Mouse (Mus musculus) stomach, embryonic 16.5 days (tissue): ENCODE results near the gene Cntnap1. TPM values are rescaled to one million over a fixed set of nuclear protein-coding genes. Genes with fewer than 3 reads are reported as not detected.
A peak's percentile ranks its signal among the peaks of the same experiment; 100 is the strongest.

ENCODE experiments used
- ATAC-seq: fragments of 200-750 bp; cut with Nextera tagmentation; 2 replicates; pipeline ENCODE4 v1.8.0; 2017; ENCODE audit warnings: moderate number of reproducible peaks, moderate TSS enrichment; ENCODE audit not compliant: insufficient read depth, low FRiP score
- H3K27ac ChIP-seq: fragments of 300-500 bp; sonication (generic); 2 replicates; pipeline ENCODE4 v1.5.1; 2014; ENCODE audit warnings: low read length
- H3K27me3 ChIP-seq: fragments of 300-500 bp; sonication (generic); 2 replicates; pipeline ENCODE4 v1.6.1; 2014; ENCODE audit warnings: low read length, control low read depth, mixed read lengths; ENCODE audit not compliant: control insufficient read depth, insufficient read depth
- H3K36me3 ChIP-seq: fragments of 300-500 bp; sonication (generic); 2 replicates; pipeline ENCODE4 v1.6.1; 2014; ENCODE audit warnings: low read length; ENCODE audit not compliant: control insufficient read depth, insufficient read depth
- H3K4me1 ChIP-seq: fragments of 300-500 bp; sonication (generic); 2 replicates; pipeline ENCODE4 v1.6.1; 2014; ENCODE audit warnings: low read length, control low read depth, mixed read lengths; ENCODE audit not compliant: control insufficient read depth, insufficient read depth
- H3K4me2 ChIP-seq: fragments of 300-500 bp; sonication (generic); 2 replicates; pipeline ENCODE4 v1.6.1; 2014; ENCODE audit warnings: low read depth, low read length, mixed read lengths
- H3K4me3 ChIP-seq: fragments of 300-500 bp; sonication (generic); replicated peaks from 2 replicates; pipeline ENCODE4 v1.5.1; 2014; ENCODE audit warnings: mild to moderate bottlenecking, low read length
- H3K9ac ChIP-seq: fragments of 300-500 bp; sonication (generic); 2 replicates; pipeline ENCODE4 v1.6.1; 2014; ENCODE audit warnings: low read length
- H3K9me3 ChIP-seq: fragments of 300-500 bp; sonication (generic); replicated peaks from 2 replicates; pipeline ENCODE4 v1.6.1; 2016; ENCODE audit warnings: low read length, control low read depth; ENCODE audit not compliant: control insufficient read depth
- WGBS: fragments of 180-500 bp; shearing (Covaris S2); extraction: QIAGEN DNeasy Blood & Tissue Kit; methylation state at CpG from one replicate; pipeline ENCODE4 v1.1.7; 2014; 5-methylcytosine and 5-hydroxymethylcytosine counted together
- polyA plus RNA-seq: library from polyadenylated mRNA; unstranded; fragments of >200 nt; fragmentation: Nextera tagmentation; extraction: Ambion mirVana; gene quantifications from 2 replicates; pipeline ENCODE4 v1.2.1, GENCODE M21; 2015

The Cntnap1 gene
- polyA plus RNA-seq, 1 experiment from 2014 or later, result 2.3 TPM

- Histone ChIP-seq H3K4me3 (peak overlapping the region; percentile 42), H3K9ac (peak overlapping the region; percentile 65; the same call in 1 of the 2 replicates), H3K27me3 (peaks cover 20% of the 10 kb centered on the region), H3K4me1 (peaks cover 44% of the 10 kb centered on the region), H3K36me3 (no peaks in the 10 kb centered on the region), H3K27ac (no peak overlapping the region), H3K4me2 (peak overlapping the region; percentile 70), H3K9me3 (no peaks in the 10 kb centered on the region)
- ATAC-seq, result no peak
- 36% methylated on average over 22 of the region's 22 CpGs for WGBS
Observed at GRCm38 (mm10) chr11:101176933-101177773, 6.8 kb downstream of the Cntnap1 start.

- no peak for ATAC-seq
- no peak overlapping the region for H3K4me3 ChIP-seq
- H3K36me3 ChIP-seq, result no peaks in the 10 kb centered on the region
- H3K27me3 ChIP-seq, result peaks cover 20% of the 10 kb centered on the region
- no peak overlapping the region for H3K4me2 ChIP-seq
- no peak overlapping the region for H3K9ac ChIP-seq
- no peak overlapping the region for H3K27ac ChIP-seq
- WGBS, result 62% methylated on average over 36 of the region's 36 CpGs
- peaks cover 34% of the 10 kb centered on the region for H3K4me1 ChIP-seq
- H3K9me3 ChIP-seq, result no peaks in the 10 kb centered on the region
Observed at GRCm38 (mm10) chr11:101178061-101179058, 8.0 kb downstream of the Cntnap1 start.

GRCm38 (mm10) chr11:101179306-101179705 is 9.0 kb downstream of the Cntnap1 start:
- no peak for ATAC-seq
- 81% methylated on average over 15 of the region's 15 CpGs for WGBS

GRCm38 (mm10) chr11:101180261-101180660 is 9.9 kb downstream of the Cntnap1 start:
- Histone ChIP-seq H3K27me3 (peaks cover 16% of the 10 kb centered on the region), H3K4me1 (peaks cover 16% of the 10 kb centered on the region), H3K36me3 (no peaks in the 10 kb centered on the region), H3K9me3 (no peaks in the 10 kb centered on the region), H3K9ac (no peak overlapping the region), H3K4me2 (no peak overlapping the region), H3K27ac (no peak overlapping the region), H3K4me3 (no peak overlapping the region)
- WGBS, result 51% methylated on average over 17 of the region's 17 CpGs
- ATAC-seq, result no peak

More at GRCm38 (mm10) chr11:101179306-101179705, 9.0 kb downstream of the Cntnap1 start:
- no peaks in the 10 kb centered on the region for H3K36me3 ChIP-seq
- H3K27ac ChIP-seq, result no peak overlapping the region
- no peak overlapping the region for H3K9ac ChIP-seq
- no peak overlapping the region for H3K4me3 ChIP-seq
- no peak overlapping the region for H3K4me2 ChIP-seq
- peaks cover 25% of the 10 kb centered on the region for H3K4me1 ChIP-seq
- no peaks in the 10 kb centered on the region for H3K9me3 ChIP-seq
- H3K27me3 ChIP-seq, result peaks cover 20% of the 10 kb centered on the region

GRCm38 (mm10) chr11:101180846-101181740 is 10.8 kb downstream of the Cntnap1 start:
- H3K36me3 ChIP-seq, result no peaks in the 10 kb centered on the region
- peaks cover 12% of the 10 kb centered on the region for H3K4me1 ChIP-seq
- no peak overlapping the region for H3K4me3 ChIP-seq
- H3K27ac ChIP-seq, result no peak overlapping the region
- no peak for ATAC-seq
- WGBS, result 38% methylated on average over 10 of the region's 10 CpGs
- no peaks in the 10 kb centered on the region for H3K9me3 ChIP-seq
- no peak overlapping the region for H3K9ac ChIP-seq
- H3K4me2 ChIP-seq, result no peak overlapping the region
- H3K27me3 ChIP-seq, result peaks cover 15% of the 10 kb centered on the region

- Histone ChIP-seq H3K4me2 (no peak overlapping the region), H3K27ac (no peak overlapping the region), H3K9me3 (no peaks in the 10 kb centered on the region), H3K9ac (no peak overlapping the region), H3K27me3 (peaks cover 8% of the 10 kb centered on the region; the same call in 1 of the 2 replicates), H3K36me3 (no peaks in the 10 kb centered on the region), H3K4me1 (peaks cover 4% of the 10 kb centered on the region; the same call in 1 of the 2 replicates), H3K4me3 (no peak overlapping the region)
- ATAC-seq, result no peak
- WGBS, result 90% methylated on average over 11 of the region's 11 CpGs
Observed at GRCm38 (mm10) chr11:101181961-101182360, 11.6 kb downstream of the Cntnap1 start.

GRCm38 (mm10) chr11:101182771-101183517 is 12.6 kb downstream of the Cntnap1 start:
- H3K4me3 ChIP-seq, result no peak overlapping the region
- no peak overlapping the region for H3K9ac ChIP-seq
- H3K4me1 ChIP-seq, result no peaks in the 10 kb centered on the region
- H3K36me3 ChIP-seq, result no peaks in the 10 kb centered on the region
- no peaks in the 10 kb centered on the region for H3K9me3 ChIP-seq
- WGBS, result 79% methylated on average over 14 of the region's 14 CpGs
- H3K27me3 ChIP-seq, result no peaks in the 10 kb centered on the region
- no peak for ATAC-seq
- no peak overlapping the region for H3K4me2 ChIP-seq
- H3K27ac ChIP-seq, result no peak overlapping the region

- Histone ChIP-seq H3K27ac (no peak overlapping the region), H3K4me2 (no peak overlapping the region), H3K9me3 (no peaks in the 10 kb centered on the region), H3K4me1 (peaks cover 19% of the 10 kb centered on the region), H3K9ac (no peak overlapping the region), H3K36me3 (no peaks in the 10 kb centered on the region), H3K27me3 (no peaks in the 10 kb centered on the region), H3K4me3 (no peak overlapping the region)
- ATAC-seq, result no peak
- WGBS, result 92% methylated on average over 12 of the region's 12 CpGs
Observed at GRCm38 (mm10) chr11:101184984-101185383, 14.7 kb downstream of the Cntnap1 start.
